Mouse (Mus musculus): Measurements from ENCODE around the gene Sucla2. TPM values are rescaled to one million over a fixed set of nuclear protein-coding genes. Genes with fewer than 3 reads are reported as not detected.
"Not testable (repeated sequence)": the region's sequence is repeated elsewhere in the genome, so short reads cannot be mapped to it uniquely, and the experiment has no call there.

Sucla2 gene
- polyA plus RNA-seq, 1 experiment from 2014 or later, result 127 TPM

DNA sequence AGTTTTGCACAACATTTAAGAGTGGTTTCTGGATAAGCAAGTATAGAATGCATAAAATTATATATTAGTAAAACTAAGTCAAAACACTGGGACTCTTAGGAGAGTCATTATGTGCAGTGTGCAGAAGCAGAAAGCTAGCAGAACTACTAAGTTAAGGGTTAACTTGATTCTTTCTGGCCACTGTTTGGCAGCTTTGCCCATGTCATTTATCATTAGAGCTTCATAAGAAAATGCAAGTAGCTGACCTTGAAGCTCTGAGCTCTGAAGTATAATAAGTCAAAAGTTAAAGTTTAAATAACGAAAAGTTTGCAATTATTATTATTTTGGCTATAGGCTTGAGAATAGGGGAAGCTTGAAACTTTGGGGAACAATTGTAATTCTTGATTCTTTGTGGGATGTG is 89.8 kb downstream of the Sucla2 start:
- not testable (repeated sequence) for DNase-seq; H3K36me3 ChIP-seq (ENCODE audit: control insufficient read depth, insufficient read depth, low read length); H3K27me3 ChIP-seq (ENCODE audit: control insufficient read depth, insufficient read depth, low read length); H3K9me3 ChIP-seq (ENCODE audit: control insufficient read depth, low read length); H3K4me1 ChIP-seq (ENCODE audit: control insufficient read depth, insufficient read depth, low read length); H3K9ac ChIP-seq (replicated peaks; ENCODE audit: low read length); ATAC-seq (ENCODE audit: low FRiP score, low TSS enrichment); H3K27ac ChIP-seq (replicated peaks; ENCODE audit: low read depth, low read length); H3K4me3 ChIP-seq (replicated peaks; ENCODE audit: low read depth, low read length); H3K4me2 ChIP-seq (ENCODE audit: low read length)
- 79% methylated on average over 1 of the region's 1 CpGs for WGBS

DNA sequence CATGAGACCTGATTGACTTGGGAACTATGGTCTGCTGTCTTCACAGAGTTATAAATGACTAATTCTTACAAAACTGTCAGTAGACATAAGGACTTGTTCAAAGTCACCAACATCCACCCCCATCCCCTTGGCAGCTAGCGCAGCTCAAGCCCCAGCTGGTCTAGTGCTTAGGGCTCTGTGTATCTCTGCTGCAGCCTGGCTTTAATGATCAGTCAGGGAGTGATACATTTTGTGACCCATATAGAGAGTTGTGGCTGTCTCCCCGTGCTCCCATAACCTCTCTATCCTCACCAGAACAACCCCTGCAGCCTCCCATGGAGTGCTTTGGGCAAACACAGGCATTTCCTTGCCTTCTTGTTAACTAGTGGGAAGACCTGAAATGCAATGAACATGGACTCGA is 95.8 kb downstream of the Sucla2 start:
- Histone ChIP-seq H3K36me3 (ENCODE audit: control insufficient read depth, insufficient read depth, low read length) (no peaks in the 10 kb centered on the region), H3K9me3 (ENCODE audit: control insufficient read depth, low read length) (0 out of 2 replicates have a peak, but pooled peaks cover 8% of the 10 kb centered on the region), H3K27me3 (ENCODE audit: control insufficient read depth, insufficient read depth, low read length) (no peaks in the 10 kb centered on the region), H3K4me3 (replicated peaks; ENCODE audit: low read depth, low read length) (no peak overlapping the region), H3K4me2 (ENCODE audit: low read length) (no peak overlapping the region), H3K9ac (replicated peaks; ENCODE audit: low read length) (no peak overlapping the region), H3K4me1 (ENCODE audit: control insufficient read depth, insufficient read depth, low read length) (no peaks in the 10 kb centered on the region), H3K27ac (replicated peaks; ENCODE audit: low read depth, low read length) (no peak overlapping the region)
- 80% methylated on average over 3 of the region's 3 CpGs for WGBS
- DNase-seq (no peak), ATAC-seq (ENCODE audit: low FRiP score, low TSS enrichment) (no peak)

DNA sequence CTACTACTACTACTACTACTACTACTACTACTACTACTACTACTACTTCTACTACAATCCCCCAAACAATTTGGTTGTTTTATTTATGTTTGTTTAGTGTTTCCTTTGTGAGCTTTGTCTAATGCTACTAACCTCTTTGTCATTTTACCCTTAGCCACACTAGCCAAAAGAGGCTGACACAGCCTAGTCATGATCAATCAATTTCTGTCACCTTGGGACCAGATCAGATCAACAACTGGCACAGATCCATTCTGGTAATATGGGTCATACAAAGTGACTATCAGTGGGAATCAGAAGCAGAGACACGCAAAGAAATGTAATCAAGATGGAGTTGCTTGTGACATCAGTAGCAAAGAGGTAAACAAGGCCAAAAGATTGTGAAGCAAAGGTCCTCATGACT is 97.9 kb downstream of the Sucla2 start:
- ATAC-seq (ENCODE audit: low FRiP score, low TSS enrichment), result no peak
- Histone ChIP-seq H3K36me3 (ENCODE audit: control insufficient read depth, insufficient read depth, low read length) (no peaks in the 10 kb centered on the region), H3K4me2 (ENCODE audit: low read length) (no peak overlapping the region), H3K4me1 (ENCODE audit: control insufficient read depth, insufficient read depth, low read length) (no peaks in the 10 kb centered on the region), H3K9ac (replicated peaks; ENCODE audit: low read length) (no peak overlapping the region), H3K9me3 (ENCODE audit: control insufficient read depth, low read length) (0 out of 2 replicates have a peak, but pooled peaks cover 8% of the 10 kb centered on the region), H3K27ac (replicated peaks; ENCODE audit: low read depth, low read length) (no peak overlapping the region), H3K27me3 (ENCODE audit: control insufficient read depth, insufficient read depth, low read length) (no peaks in the 10 kb centered on the region), H3K4me3 (replicated peaks; ENCODE audit: low read depth, low read length) (no peak overlapping the region)
- DNase-seq, result no peak
- 86% methylated on average over 1 of the region's 1 CpGs for WGBS

- no peak overlapping the region for H3K27ac ChIP-seq (replicated peaks; ENCODE audit: low read depth, low read length)
- WGBS, result 70% methylated on average over 3 of the region's 3 CpGs
- no peaks in the 10 kb centered on the region for H3K4me1 ChIP-seq (ENCODE audit: control insufficient read depth, insufficient read depth, low read length)
- no peaks in the 10 kb centered on the region for H3K9me3 ChIP-seq (ENCODE audit: control insufficient read depth, low read length)
- DNase-seq, result no peak
- H3K4me2 ChIP-seq (ENCODE audit: low read length), result no peak overlapping the region
- no peaks in the 10 kb centered on the region for H3K36me3 ChIP-seq (ENCODE audit: control insufficient read depth, insufficient read depth, low read length)
- no peak overlapping the region for H3K9ac ChIP-seq (replicated peaks; ENCODE audit: low read length)
- no peak overlapping the region for H3K4me3 ChIP-seq (replicated peaks; ENCODE audit: low read depth, low read length)
- H3K27me3 ChIP-seq (ENCODE audit: control insufficient read depth, insufficient read depth, low read length), result no peaks in the 10 kb centered on the region
- no peak for ATAC-seq (ENCODE audit: low FRiP score, low TSS enrichment)
These were observed 100.3 kb downstream of the Sucla2 start for GRCm38 (mm10) chr14:73625469-73625868.

DNA sequence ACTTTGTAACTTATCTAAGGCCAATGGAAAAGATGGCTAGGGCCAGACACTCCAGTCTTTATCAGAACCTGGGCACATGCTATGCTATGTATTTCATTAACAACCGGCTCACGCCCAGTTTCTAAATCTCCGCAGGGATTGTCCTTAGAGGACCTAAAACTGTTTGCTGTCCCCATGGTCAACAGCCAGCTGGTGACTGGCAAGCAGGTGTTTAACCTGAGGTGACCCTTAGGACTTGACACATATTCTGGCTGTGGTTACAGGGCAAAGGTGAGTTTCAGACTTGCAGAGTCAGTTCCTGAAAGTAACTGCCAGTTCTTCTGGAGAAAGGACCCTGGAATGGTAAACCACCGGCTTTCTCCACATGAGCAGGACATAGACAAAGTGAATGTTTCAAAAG is 106.4 kb downstream of the Sucla2 start:
- no peaks in the 10 kb centered on the region for H3K4me1 ChIP-seq (ENCODE audit: control insufficient read depth, insufficient read depth, low read length)
- H3K4me2 ChIP-seq (ENCODE audit: low read length), result no peak overlapping the region
- H3K9ac ChIP-seq (replicated peaks; ENCODE audit: low read length), result no peak overlapping the region
- DNase-seq (no peak), ATAC-seq (ENCODE audit: low FRiP score, low TSS enrichment) (no peak)
- 91% methylated on average over 4 of the region's 4 CpGs for WGBS
- no peaks in the 10 kb centered on the region for H3K36me3 ChIP-seq (ENCODE audit: control insufficient read depth, insufficient read depth, low read length)
- H3K27me3 ChIP-seq (ENCODE audit: control insufficient read depth, insufficient read depth, low read length), result no peaks in the 10 kb centered on the region
- no peak overlapping the region for H3K4me3 ChIP-seq (replicated peaks; ENCODE audit: low read depth, low read length)
- H3K9me3 ChIP-seq (ENCODE audit: control insufficient read depth, low read length), result no peaks in the 10 kb centered on the region
- H3K27ac ChIP-seq (replicated peaks; ENCODE audit: low read depth, low read length), result no peak overlapping the region

DNA sequence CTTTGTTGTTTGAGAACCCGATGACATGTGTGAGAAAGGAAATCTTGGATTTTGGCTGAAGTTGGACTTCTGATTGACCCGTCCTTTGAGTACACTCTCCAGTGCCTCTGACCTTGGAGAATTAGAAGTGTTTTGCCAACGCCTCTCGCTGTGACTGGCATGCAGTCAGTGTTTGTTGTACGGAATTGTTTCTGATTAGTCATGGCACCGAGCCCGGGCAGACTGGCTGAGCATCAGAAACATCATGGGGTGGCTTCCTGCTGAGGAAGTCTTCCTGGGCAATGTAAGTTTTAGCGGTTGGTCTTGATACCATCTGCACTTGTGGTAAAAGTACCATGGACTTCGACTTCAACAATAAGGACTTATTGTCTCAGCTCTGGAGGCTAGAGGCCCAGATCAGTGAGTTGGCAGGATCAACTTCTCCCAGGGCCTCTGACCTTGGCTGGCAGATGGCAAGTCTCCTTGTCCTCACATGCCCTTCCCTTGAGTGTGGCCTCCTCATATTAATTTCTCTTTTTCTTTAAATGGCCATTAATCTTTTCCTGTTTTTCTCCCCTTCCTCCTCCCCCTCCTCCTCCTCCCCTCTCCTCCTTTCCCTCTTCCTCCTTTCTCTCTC is 107.6 kb downstream of the Sucla2 start:
- WGBS, result 42% methylated on average over 9 of the region's 9 CpGs
- no peak overlapping the region for H3K4me3 ChIP-seq (replicated peaks; ENCODE audit: low read depth, low read length)

DNA sequence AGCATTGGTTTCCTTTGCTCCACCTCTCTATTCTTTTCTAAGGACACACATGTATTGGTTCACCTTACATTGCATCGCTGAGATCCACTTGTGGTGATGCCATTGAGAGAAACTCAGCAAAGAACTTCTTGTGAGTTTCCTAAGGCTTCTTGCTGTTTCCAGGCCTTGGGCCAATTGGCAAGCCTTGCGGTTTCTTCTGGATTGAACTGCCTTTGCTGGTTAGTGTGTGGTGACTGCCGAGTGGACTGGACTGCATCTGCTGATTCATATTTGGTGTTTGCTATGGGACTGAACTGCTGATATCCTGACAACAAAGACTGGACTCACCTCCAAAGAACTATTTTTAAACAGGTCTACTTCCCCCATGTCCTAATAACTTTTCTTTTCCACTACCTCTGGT is 109.2 kb downstream of the Sucla2 start:
- Histone ChIP-seq H3K9me3 (ENCODE audit: control insufficient read depth, low read length) (no peaks in the 10 kb centered on the region), H3K36me3 (ENCODE audit: control insufficient read depth, insufficient read depth, low read length) (no peaks in the 10 kb centered on the region), H3K9ac (replicated peaks; ENCODE audit: low read length) (no peak overlapping the region), H3K27me3 (ENCODE audit: control insufficient read depth, insufficient read depth, low read length) (no peaks in the 10 kb centered on the region), H3K4me2 (ENCODE audit: low read length) (no peak overlapping the region), H3K4me3 (replicated peaks; ENCODE audit: low read depth, low read length) (no peak overlapping the region), H3K4me1 (ENCODE audit: control insufficient read depth, insufficient read depth, low read length) (no peaks in the 10 kb centered on the region), H3K27ac (replicated peaks; ENCODE audit: low read depth, low read length) (no peak overlapping the region)
- ATAC-seq (ENCODE audit: low FRiP score, low TSS enrichment), result no peak
- 91% methylated on average over 3 of the region's 3 CpGs for WGBS
- DNase-seq, result no peak

More for the DNA sequence above, 107.6 kb downstream of the Sucla2 start:
- Histone ChIP-seq H3K27ac (replicated peaks; ENCODE audit: low read depth, low read length) (no peak overlapping the region), H3K4me2 (ENCODE audit: low read length) (no peak overlapping the region), H3K4me1 (ENCODE audit: control insufficient read depth, insufficient read depth, low read length) (no peaks in the 10 kb centered on the region), H3K27me3 (ENCODE audit: control insufficient read depth, insufficient read depth, low read length) (no peaks in the 10 kb centered on the region), H3K36me3 (ENCODE audit: control insufficient read depth, insufficient read depth, low read length) (no peaks in the 10 kb centered on the region), H3K9ac (replicated peaks; ENCODE audit: low read length) (no peak overlapping the region), H3K9me3 (ENCODE audit: control insufficient read depth, low read length) (no peaks in the 10 kb centered on the region)
- no peak for ATAC-seq (ENCODE audit: low FRiP score, low TSS enrichment)
- peak; percentile 51 for DNase-seq

DNA sequence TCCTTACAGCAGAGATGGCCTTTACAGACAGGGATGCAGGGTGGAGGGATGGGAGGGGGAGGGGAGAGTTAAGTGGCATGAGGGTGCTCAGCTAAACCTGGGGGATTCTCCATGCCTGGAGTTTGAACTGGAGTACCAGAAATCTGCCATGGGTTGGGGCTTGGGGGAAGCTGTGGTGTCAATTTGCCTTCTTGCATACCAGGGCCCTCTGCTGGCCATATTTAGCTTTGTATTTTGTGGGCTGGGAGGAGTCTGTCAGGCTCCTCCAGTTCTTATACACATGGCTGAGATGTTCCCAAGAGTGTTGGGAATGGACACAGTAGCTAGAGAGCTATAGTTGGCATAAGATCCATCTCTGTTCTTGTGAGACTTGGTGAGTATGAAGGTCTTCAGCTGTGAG is 112.3 kb downstream of the Sucla2 start:
- Histone ChIP-seq H3K4me2 (ENCODE audit: low read length) (no peak overlapping the region), H3K27ac (replicated peaks; ENCODE audit: low read depth, low read length) (no peak overlapping the region), H3K9me3 (ENCODE audit: control insufficient read depth, low read length) (no peaks in the 10 kb centered on the region), H3K4me1 (ENCODE audit: control insufficient read depth, insufficient read depth, low read length) (no peaks in the 10 kb centered on the region), H3K27me3 (ENCODE audit: control insufficient read depth, insufficient read depth, low read length) (no peaks in the 10 kb centered on the region), H3K4me3 (replicated peaks; ENCODE audit: low read depth, low read length) (no peak overlapping the region), H3K36me3 (ENCODE audit: control insufficient read depth, insufficient read depth, low read length) (no peaks in the 10 kb centered on the region), H3K9ac (replicated peaks; ENCODE audit: low read length) (no peak overlapping the region)
- no peak for ATAC-seq (ENCODE audit: low FRiP score, low TSS enrichment)
- DNase-seq, result no peak

Measured in midbrain, embryonic 14.5 days (tissue).